Mouse (Mus musculus) testis, adult 2 months (tissue): ENCODE measurements around the gene Plxnb3.

ENCODE experiments used
- CTCF ChIP-seq: fragments of 200-500 bp; IDR thresholded peaks from 2 replicates; pipeline ENCODE4 v1.5.1; 2012; ENCODE audit warnings: low read depth, mild to moderate bottlenecking, inconsistent platforms, low read length, moderate library complexity; ENCODE audit not compliant: control insufficient read depth, insufficient read depth, insufficient replicate concordance
- POLR2A ChIP-seq: fragments of 200-500 bp; IDR thresholded peaks from 2 replicates; pipeline ENCODE4 v1.6.1; 2012; ENCODE audit warnings: low read depth, mild to moderate bottlenecking, inconsistent platforms, low read length, moderate library complexity; ENCODE audit not compliant: control insufficient read depth

- TF ChIP-seq CTCF: no peak
- no peak for TF ChIP-seq POLR2A
Measured at GRCm38 (mm10) chrX:73816596-73817314, 59.9 kb downstream of the Plxnb3 start.
